Mouse (Mus musculus) heart, embryonic 15.5 days (tissue): Measurements from ENCODE around the gene Mrps6. TPM values are rescaled to one million over a fixed set of nuclear protein-coding genes. Genes with fewer than 3 reads are reported as not detected.

Experiments
- ATAC-seq: fragments of 200-750 bp; cut with Nextera tagmentation; replicated peaks from 2 replicates; pipeline ENCODE4 v1.8.0; 2017; ENCODE audit warnings: low read depth, moderate TSS enrichment; ENCODE audit not compliant: insufficient number of reproducible peaks, insufficient read depth, low FRiP score
- H3K27ac ChIP-seq: fragments of 300-500 bp; sonication (generic); 2 replicates; pipeline ENCODE4 v1.5.1; 2015; ENCODE audit warnings: mild to moderate bottlenecking, inconsistent platforms
- H3K27me3 ChIP-seq: fragments of 300-500 bp; sonication (generic); 2 replicates; pipeline ENCODE4 v1.6.1; 2015; ENCODE audit warnings: inconsistent platforms
- H3K36me3 ChIP-seq: fragments of 300-500 bp; sonication (generic); 2 replicates; pipeline ENCODE4 v1.6.1; 2015; ENCODE audit warnings: mild to moderate bottlenecking, inconsistent platforms
- H3K4me1 ChIP-seq: fragments of 300-500 bp; sonication (generic); replicated peaks from 2 replicates; pipeline ENCODE4 v1.6.1; 2015; ENCODE audit warnings: inconsistent platforms
- H3K4me2 ChIP-seq: fragments of 300-500 bp; sonication (generic); 2 replicates; pipeline ENCODE4 v1.6.1; 2015; ENCODE audit warnings: inconsistent platforms, mild to moderate bottlenecking, moderate library complexity
- H3K4me3 ChIP-seq: fragments of 300-500 bp; sonication (generic); 2 replicates; pipeline ENCODE4 v1.5.1; 2015; ENCODE audit warnings: mild to moderate bottlenecking, inconsistent platforms
- H3K9ac ChIP-seq: fragments of 300-500 bp; sonication (generic); 2 replicates; pipeline ENCODE4 v1.6.1; 2015; ENCODE audit warnings: mild to moderate bottlenecking, inconsistent platforms
- H3K9me3 ChIP-seq: fragments of 300-500 bp; sonication (generic); replicated peaks from 2 replicates; pipeline ENCODE4 v1.6.1; 2016; ENCODE audit warnings: inconsistent platforms
- WGBS: fragments of 180-500 bp; shearing (Covaris S2); methylation state at CpG from one replicate; pipeline ENCODE4 v1.1.7; 2015; ENCODE audit warnings: mixed read lengths; 5-methylcytosine and 5-hydroxymethylcytosine counted together
- polyA plus RNA-seq: library from polyadenylated mRNA; unstranded; fragments of >200 nt; fragmentation: Nextera tagmentation; extraction: Ambion mirVana; gene quantifications from 2 replicates; pipeline ENCODE4 v1.2.1, GENCODE M21; 2015

Mrps6 gene
- polyA plus RNA-seq, 1 experiment from 2014 or later: 106 TPM

DNA sequence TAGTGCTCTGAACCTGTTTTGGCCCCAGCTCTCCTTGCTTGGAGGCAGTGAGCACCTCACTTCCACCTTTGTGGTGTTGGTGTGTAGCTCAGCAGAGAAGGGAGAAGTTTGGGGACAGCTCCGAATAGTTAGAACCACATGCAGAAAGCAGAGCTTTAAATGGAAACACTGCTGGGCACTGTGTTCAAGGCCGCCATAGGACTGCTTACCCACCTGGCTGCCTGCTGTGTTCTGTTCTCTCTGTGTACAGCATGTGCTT, 46.2 kb downstream of the Mrps6 start:
- H3K4me3 ChIP-seq: no peak overlapping the region
- H3K9me3 ChIP-seq: no peaks in the 10 kb centered on the region
- H3K27ac ChIP-seq: peak overlapping the region; percentile 84
- ATAC-seq: no peak
- no peak overlapping the region for H3K4me2 ChIP-seq
- 87% methylated on average over 2 of the region's 2 CpGs for WGBS
- H3K36me3 ChIP-seq: no peaks in the 10 kb centered on the region
- no peaks in the 10 kb centered on the region for H3K27me3 ChIP-seq
- H3K9ac ChIP-seq: no peak overlapping the region
- H3K4me1 ChIP-seq: peaks cover 15% of the 10 kb centered on the region

GRCm38 (mm10) chr16:92104951-92105350, 46.9 kb downstream of the Mrps6 start:
- no peaks in the 10 kb centered on the region for H3K36me3 ChIP-seq
- H3K4me3 ChIP-seq: no peak overlapping the region
- H3K9ac ChIP-seq: no peak overlapping the region
- no peak overlapping the region for H3K4me2 ChIP-seq
- H3K9me3 ChIP-seq: no peaks in the 10 kb centered on the region
- H3K27ac ChIP-seq: no peak overlapping the region
- H3K27me3 ChIP-seq: no peaks in the 10 kb centered on the region
- ATAC-seq: no peak
- H3K4me1 ChIP-seq: peaks cover 15% of the 10 kb centered on the region
- 93% methylated on average over 2 of the region's 2 CpGs for WGBS

- H3K4me2 ChIP-seq: no peak overlapping the region
- H3K27ac ChIP-seq: no peak overlapping the region
- 80% methylated on average over 3 of the region's 3 CpGs for WGBS
- ATAC-seq: no peak
- no peaks in the 10 kb centered on the region for H3K9me3 ChIP-seq
- H3K9ac ChIP-seq: no peak overlapping the region
- H3K36me3 ChIP-seq: no peaks in the 10 kb centered on the region
- no peaks in the 10 kb centered on the region for H3K27me3 ChIP-seq
- peaks cover 15% of the 10 kb centered on the region for H3K4me1 ChIP-seq
- H3K4me3 ChIP-seq: no peak overlapping the region
These were observed 47.6 kb downstream of the Mrps6 start for GRCm38 (mm10) chr16:92105631-92106030.

- H3K4me3 ChIP-seq: no peak overlapping the region
- ATAC-seq: no peak
- no peaks in the 10 kb centered on the region for H3K27me3 ChIP-seq
- no peaks in the 10 kb centered on the region; the same call in 1 of the 2 replicates for H3K36me3 ChIP-seq
- peaks cover 12% of the 10 kb centered on the region for H3K4me1 ChIP-seq
- H3K9ac ChIP-seq: no peak overlapping the region
- no peaks in the 10 kb centered on the region for H3K9me3 ChIP-seq
- no peak overlapping the region for H3K4me2 ChIP-seq
- H3K27ac ChIP-seq: no peak overlapping the region
- 87% methylated on average over 5 of the region's 5 CpGs for WGBS
These were observed 49.3 kb downstream of the Mrps6 start for GRCm38 (mm10) chr16:92107346-92107745.

GRCm38 (mm10) chr16:92114706-92115241, 56.7 kb downstream of the Mrps6 start:
- H3K4me3 ChIP-seq: no peak overlapping the region
- no peak overlapping the region for H3K4me2 ChIP-seq
- 68% methylated on average over 5 of the region's 5 CpGs for WGBS
- peaks cover 23% of the 10 kb centered on the region for H3K4me1 ChIP-seq
- H3K9ac ChIP-seq: 0 out of 2 replicates have a peak overlapping the region, but pooled peaks have one; percentile 6
- peaks cover 5% of the 10 kb centered on the region; the same call in 1 of the 2 replicates for H3K36me3 ChIP-seq
- peak overlapping the region; percentile 49 for H3K27ac ChIP-seq
- no peaks in the 10 kb centered on the region for H3K27me3 ChIP-seq
- no peaks in the 10 kb centered on the region for H3K9me3 ChIP-seq
- peak; percentile 51; the same call in 1 of the 2 replicates for ATAC-seq

DNA sequence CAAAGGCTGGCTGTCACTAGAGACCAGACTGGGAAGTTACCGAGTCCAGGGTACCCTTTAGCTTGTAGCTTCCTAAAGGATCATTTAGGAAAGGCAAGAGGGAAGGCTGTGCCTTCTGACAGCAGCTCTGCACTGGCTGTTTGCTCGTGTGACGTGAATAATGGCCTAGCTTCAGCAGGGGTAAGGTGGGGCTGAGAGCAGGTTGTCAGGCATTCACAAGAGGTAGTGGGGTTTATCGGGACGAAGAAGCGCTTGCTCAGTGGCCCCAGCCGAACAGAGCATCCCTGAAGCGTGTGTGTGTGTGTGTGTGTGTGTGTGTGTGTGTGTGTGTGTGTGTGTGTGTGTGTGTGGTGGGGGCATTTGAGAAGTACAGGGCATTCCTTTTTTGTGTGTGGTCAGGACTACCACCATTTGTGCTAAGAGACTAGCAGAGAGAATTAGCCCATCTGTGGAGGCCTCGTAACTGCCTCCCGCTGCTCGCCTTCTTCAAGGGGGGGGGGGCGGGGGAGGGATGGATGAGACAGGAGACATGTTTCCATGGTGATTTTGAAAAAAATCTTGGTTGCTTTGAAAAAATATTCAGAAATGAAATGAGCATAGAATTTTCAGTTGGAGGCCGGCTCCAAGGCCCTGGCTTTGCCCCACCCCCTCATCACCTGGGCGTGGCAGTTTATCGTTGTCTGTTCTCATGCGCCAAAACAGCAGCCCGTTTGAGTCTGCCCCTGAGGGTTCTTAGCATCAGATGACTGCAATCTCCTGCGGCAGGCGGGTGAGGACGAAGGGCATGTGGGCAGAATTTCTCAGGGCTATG, 57.7 kb downstream of the Mrps6 start:
- 47% methylated on average over 20 of the region's 20 CpGs for WGBS
- no peak for ATAC-seq
- Histone ChIP-seq H3K4me1 (peaks cover 23% of the 10 kb centered on the region), H3K27ac (no peak overlapping the region), H3K36me3 (peaks cover 5% of the 10 kb centered on the region; the same call in 1 of the 2 replicates), H3K4me3 (no peak overlapping the region), H3K9ac (no peak overlapping the region), H3K27me3 (no peaks in the 10 kb centered on the region), H3K4me2 (peak overlapping the region; percentile 29), H3K9me3 (no peaks in the 10 kb centered on the region)

DNA sequence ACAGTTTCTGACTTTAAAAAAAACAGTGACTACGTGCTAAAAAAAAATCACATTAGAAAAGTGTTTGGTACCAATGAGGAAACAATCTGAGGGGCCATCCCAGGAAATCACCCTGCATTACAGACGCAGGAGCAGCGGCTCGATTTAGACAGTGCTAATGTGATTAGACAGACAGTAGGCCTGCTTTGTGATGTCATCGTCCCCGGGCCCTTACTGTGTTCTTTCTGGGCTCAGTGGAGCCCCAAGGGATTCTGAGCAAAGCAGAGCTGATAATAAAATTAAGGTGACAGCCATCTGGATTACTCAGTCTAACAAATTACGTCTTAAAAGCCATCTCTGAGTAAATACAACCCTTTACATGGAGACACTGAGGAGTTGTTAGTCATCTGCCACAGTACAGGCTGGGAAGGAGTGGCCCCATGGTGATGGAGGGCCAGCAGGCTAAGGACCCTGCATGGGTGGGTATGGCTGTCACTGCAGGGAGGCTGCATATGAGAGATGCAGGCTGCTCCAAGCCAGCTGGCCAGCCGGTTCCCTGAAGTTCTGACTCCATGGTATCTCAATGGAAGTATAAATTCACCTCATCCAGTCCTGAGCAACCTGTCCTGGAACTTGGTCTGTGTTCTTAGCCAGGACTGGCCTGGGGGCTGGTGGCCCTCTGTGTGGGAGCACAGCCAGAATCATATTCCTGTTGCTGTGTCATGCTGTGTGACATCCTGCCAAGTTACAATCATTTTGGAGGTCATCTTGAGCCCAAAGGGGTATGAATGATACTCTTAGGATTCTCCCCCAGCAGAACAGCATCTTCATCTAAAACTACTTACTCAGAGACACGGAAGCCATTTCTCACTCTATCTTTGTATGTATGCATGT, 59.5 kb downstream of the Mrps6 start:
- no peak; the same call in 1 of the 2 replicates for ATAC-seq
- 65% methylated on average over 9 of the region's 9 CpGs for WGBS
- Histone ChIP-seq H3K9ac (no peak overlapping the region), H3K27ac (no peak overlapping the region), H3K4me1 (peaks cover 23% of the 10 kb centered on the region), H3K4me3 (no peak overlapping the region), H3K4me2 (no peak overlapping the region), H3K27me3 (no peaks in the 10 kb centered on the region), H3K9me3 (no peaks in the 10 kb centered on the region), H3K36me3 (peaks cover 3% of the 10 kb centered on the region; the same call in 1 of the 2 replicates)

DNA sequence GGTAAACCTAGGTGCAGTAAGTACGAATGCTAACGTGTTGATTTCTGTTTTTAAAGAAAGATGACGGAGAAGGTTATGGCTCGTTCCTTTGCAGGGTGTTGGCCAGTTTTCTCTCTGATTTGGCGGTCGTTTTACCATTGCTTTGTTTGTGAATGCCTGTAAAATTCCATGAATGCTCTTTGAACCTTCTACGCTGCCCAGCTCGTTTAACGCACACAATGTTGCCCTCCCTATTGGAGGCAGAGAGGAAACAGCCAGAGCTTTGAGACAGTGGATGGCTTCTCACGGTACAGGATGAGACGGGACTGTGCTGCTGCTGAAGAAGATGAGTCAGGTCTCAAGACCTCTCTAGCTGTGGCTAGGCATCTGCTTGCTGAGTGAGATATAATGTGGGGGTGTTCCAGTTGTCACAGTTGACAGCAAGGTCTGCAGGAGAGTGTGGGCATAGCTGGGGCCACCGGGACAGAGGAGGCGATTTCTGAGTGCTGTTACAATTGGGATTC, 61.0 kb downstream of the Mrps6 start:
- Histone ChIP-seq H3K36me3 (no peaks in the 10 kb centered on the region), H3K27ac (no peak overlapping the region), H3K9me3 (no peaks in the 10 kb centered on the region), H3K27me3 (no peaks in the 10 kb centered on the region), H3K4me3 (no peak overlapping the region), H3K4me1 (peaks cover 23% of the 10 kb centered on the region), H3K4me2 (no peak overlapping the region), H3K9ac (no peak overlapping the region)
- WGBS: 56% methylated on average over 13 of the region's 13 CpGs
- ATAC-seq: no peak

- H3K36me3 ChIP-seq: no peaks in the 10 kb centered on the region
- H3K4me3 ChIP-seq: no peak overlapping the region
- H3K9me3 ChIP-seq: peaks cover 4% of the 10 kb centered on the region; the same call in 1 of the 2 replicates
- WGBS: 75% methylated on average over 17 of the region's 17 CpGs
- no peak overlapping the region for H3K27ac ChIP-seq
- H3K4me2 ChIP-seq: no peak overlapping the region
- ATAC-seq: no peak
- H3K9ac ChIP-seq: no peak overlapping the region
- H3K4me1 ChIP-seq: peaks cover 6% of the 10 kb centered on the region
- no peaks in the 10 kb centered on the region for H3K27me3 ChIP-seq
These were observed 62.9 kb downstream of the Mrps6 start for GRCm38 (mm10) chr16:92120899-92121531.

- Histone ChIP-seq H3K4me2 (no peak overlapping the region), H3K4me1 (no peaks in the 10 kb centered on the region), H3K27me3 (no peaks in the 10 kb centered on the region), H3K9ac (no peak overlapping the region), H3K4me3 (no peak overlapping the region), H3K36me3 (no peaks in the 10 kb centered on the region), H3K27ac (no peak overlapping the region), H3K9me3 (peaks cover 4% of the 10 kb centered on the region; the same call in 1 of the 2 replicates)
- 62% methylated on average over 4 of the region's 4 CpGs for WGBS
- no peak for ATAC-seq
These were observed 69.2 kb downstream of the Mrps6 start for GRCm38 (mm10) chr16:92127226-92127625.

DNA sequence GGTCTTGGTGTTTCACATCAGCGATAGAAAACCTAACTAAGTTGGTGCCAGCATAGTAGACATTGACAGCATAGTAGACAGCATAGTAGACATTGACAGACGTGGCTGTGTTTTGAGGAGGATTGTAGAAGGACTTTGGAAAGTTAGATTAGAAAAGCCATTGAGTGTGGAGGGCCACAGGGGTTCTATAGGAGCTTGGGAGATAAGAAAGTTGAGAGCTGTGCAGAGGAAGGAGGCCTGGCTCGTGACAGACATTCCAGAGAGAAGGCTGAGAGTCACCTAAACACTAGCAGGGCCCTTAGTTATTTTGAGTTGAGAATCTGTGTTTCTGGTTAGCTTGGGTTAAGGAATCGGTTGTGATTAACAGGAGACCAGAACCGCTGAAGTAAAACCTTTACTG, 69.6 kb downstream of the Mrps6 start:
- H3K27me3 ChIP-seq: no peaks in the 10 kb centered on the region
- no peaks in the 10 kb centered on the region for H3K36me3 ChIP-seq
- no peak overlapping the region for H3K9ac ChIP-seq
- H3K4me3 ChIP-seq: no peak overlapping the region
- 64% methylated on average over 5 of the region's 5 CpGs for WGBS
- no peak overlapping the region for H3K4me2 ChIP-seq
- H3K4me1 ChIP-seq: no peaks in the 10 kb centered on the region
- no peak for ATAC-seq
- no peak overlapping the region for H3K27ac ChIP-seq
- H3K9me3 ChIP-seq: peaks cover 4% of the 10 kb centered on the region; the same call in 1 of the 2 replicates
